Mouse (Mus musculus): ENCODE measurements around the gene Krt36.

Gene Krt36

GRCm38 (mm10) chr11:100105576-100106122, at the start of gene Krt36:
TSS of gene Krt36 (minus strand) at chr11:100105626.
- DNase-seq: no peak

- DNase-seq: no peak
Observed at GRCm38 (mm10) chr11:100148615-100149330, 43.3 kb upstream of the Krt36 start, which contains the start of gene Krt19. TSS of gene Krt19 (minus strand) at chr11:100148665.

- DNase-seq: no peak
Observed at GRCm38 (mm10) chr11:100147566-100148353, 42.3 kb upstream of the Krt36 start.

- no peak for DNase-seq
Observed at GRCm38 (mm10) chr11:100145858-100146560, 40.6 kb upstream of the Krt36 start.

- no peak for DNase-seq
Observed at GRCm38 (mm10) chr11:100145104-100145503, 39.7 kb upstream of the Krt36 start.

- no peak for DNase-seq
Observed at GRCm38 (mm10) chr11:100140966-100141365, 35.5 kb upstream of the Krt36 start.

- no peak for DNase-seq
Observed at GRCm38 (mm10) chr11:100139391-100139790, 34.0 kb upstream of the Krt36 start.

GRCm38 (mm10) chr11:100138809-100139208, 33.4 kb upstream of the Krt36 start:
- no peak for DNase-seq

- no peak for DNase-seq
Observed at GRCm38 (mm10) chr11:100137693-100138092, 32.3 kb upstream of the Krt36 start.

- DNase-seq: no peak
Observed at GRCm38 (mm10) chr11:100136559-100136958, 31.1 kb upstream of the Krt36 start.

- no peak for DNase-seq
Observed at GRCm38 (mm10) chr11:100135731-100136130, 30.3 kb upstream of the Krt36 start, which contains the start of gene Krt15. TSS of gene Krt15 (minus strand) at chr11:100135928.

- no peak for DNase-seq
Observed at GRCm38 (mm10) chr11:100124901-100125300, 19.5 kb upstream of the Krt36 start.

- no peak for DNase-seq
Observed at GRCm38 (mm10) chr11:100121466-100121865, 16.0 kb upstream of the Krt36 start, which contains the start of gene Krt13. TSS of gene Krt13 (minus strand) at chr11:100121566.

GRCm38 (mm10) chr11:100120331-100120730, 14.9 kb upstream of the Krt36 start:
- no peak for DNase-seq

- no peak for DNase-seq
Observed at GRCm38 (mm10) chr11:100113742-100114029, 8.3 kb upstream of the Krt36 start.

- DNase-seq: no peak
Observed at GRCm38 (mm10) chr11:100112935-100113741, 7.7 kb upstream of the Krt36 start.

- DNase-seq: no peak
Observed at GRCm38 (mm10) chr11:100102693-100103429, 2.6 kb downstream of the Krt36 start.

- no peak for DNase-seq
Observed at GRCm38 (mm10) chr11:100100391-100100790, 5.0 kb downstream of the Krt36 start.

- no peak for DNase-seq
Observed at GRCm38 (mm10) chr11:100097819-100098218, 7.6 kb downstream of the Krt36 start.

GRCm38 (mm10) chr11:100096141-100096540, 9.3 kb downstream of the Krt36 start, which contains the start of gene Krt35:
TSS of gene Krt35 (minus strand) at chr11:100096241.
- no peak for DNase-seq

GRCm38 (mm10) chr11:100088378-100089025, 16.9 kb downstream of the Krt36 start:
- DNase-seq: no peak
